Mouse (Mus musculus) adrenal gland, postnatal 36 days (tissue): ENCODE measurements around the gene Trim23. TPM values are rescaled to one million over a fixed set of nuclear protein-coding genes. Genes with fewer than 3 reads are reported as not detected.
"Not testable (repeated sequence)": the region's sequence is repeated elsewhere in the genome, so short reads cannot be mapped to it uniquely, and the experiment has no call there.

Source experiments
- DNase-seq, 2 experiments: peaks; one replicate each; pipeline ENCODE4 v3.0.0; 2021; ENCODE audit warnings: mixed read lengths in 1 of 2
- long read RNA-seq, 2 experiments: library from polyadenylated mRNA; stranded (forward); transcript quantifications; one replicate each; pipeline ENCODE4 v2.0.0; 2021; ENCODE audit warnings: borderline sequencing depth in 2 of 2
- total RNA-seq, 2 experiments: library from RNA; stranded (reverse); gene quantifications; 2 replicates each; pipeline ENCODE4 v1.2.3; 2021

Trim23 gene
- total RNA-seq: 10 to 100 TPM; 18.0 to 24.4 TPM
- long read RNA-seq, experiment 1, transcript Trim23-201 (11 exons, 3,416 nt): major isoform, 13 of 15 reads
- long read RNA-seq, experiment 1, partial matches to known transcripts: 1 of 15 reads
- long read RNA-seq, experiment 1, other reads (novel, unspliced or antisense): 1 of 15 reads
- long read RNA-seq, experiment 2, partial matches to known transcripts: 0 of 3 reads
- long read RNA-seq, experiment 2, other reads (novel, unspliced or antisense): 0 of 3 reads

DNA sequence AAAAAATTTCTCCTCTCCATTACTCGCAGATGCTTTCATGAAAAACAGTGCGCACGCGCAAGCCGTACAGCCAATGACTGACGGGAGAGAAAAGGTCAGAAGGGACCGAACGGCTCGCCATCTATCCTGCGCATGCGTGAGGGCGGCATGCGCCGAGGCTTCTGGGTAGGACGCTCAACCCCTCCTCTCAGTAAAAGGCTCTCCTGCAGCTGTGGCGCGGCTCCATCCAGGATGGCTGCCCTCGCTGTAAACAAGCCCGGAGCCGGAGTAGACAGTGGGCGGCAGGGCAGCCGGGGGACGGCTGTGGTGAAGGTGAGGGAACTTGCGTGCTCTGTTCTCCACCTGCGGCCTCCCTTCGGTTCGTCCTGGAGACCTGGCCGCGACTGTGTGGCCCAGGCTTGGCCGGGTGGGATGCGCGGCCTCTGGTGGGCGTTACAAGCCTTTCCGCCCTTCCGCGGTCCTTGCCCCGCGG lies at the start of gene Trim23:
Gene Trim23, plus strand, starts transcription at position 148 of the 472 bp plus-strand sequence.
- DNase-seq: peak; percentile 97 to 99

DNA sequence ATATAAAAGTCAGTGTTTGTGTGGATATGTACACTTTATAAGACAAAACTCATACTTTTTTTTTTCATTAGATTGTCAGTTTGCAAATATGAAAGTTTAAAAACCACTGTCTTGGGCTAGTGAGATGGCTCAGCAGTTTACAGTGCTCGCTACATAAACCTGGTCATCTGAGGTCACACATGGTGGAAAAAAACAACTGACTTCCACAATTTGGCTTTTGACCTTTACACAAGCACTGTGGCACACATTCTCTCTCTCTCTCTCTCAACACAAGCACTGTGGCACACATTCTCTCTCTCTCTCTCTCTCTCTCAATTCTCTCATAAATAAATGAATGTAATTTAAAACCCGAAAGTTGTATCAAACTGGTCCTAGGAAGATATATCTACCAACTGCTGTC lies 46.0 kb upstream of the Trim23 start:
- DNase-seq: no peak

DNA sequence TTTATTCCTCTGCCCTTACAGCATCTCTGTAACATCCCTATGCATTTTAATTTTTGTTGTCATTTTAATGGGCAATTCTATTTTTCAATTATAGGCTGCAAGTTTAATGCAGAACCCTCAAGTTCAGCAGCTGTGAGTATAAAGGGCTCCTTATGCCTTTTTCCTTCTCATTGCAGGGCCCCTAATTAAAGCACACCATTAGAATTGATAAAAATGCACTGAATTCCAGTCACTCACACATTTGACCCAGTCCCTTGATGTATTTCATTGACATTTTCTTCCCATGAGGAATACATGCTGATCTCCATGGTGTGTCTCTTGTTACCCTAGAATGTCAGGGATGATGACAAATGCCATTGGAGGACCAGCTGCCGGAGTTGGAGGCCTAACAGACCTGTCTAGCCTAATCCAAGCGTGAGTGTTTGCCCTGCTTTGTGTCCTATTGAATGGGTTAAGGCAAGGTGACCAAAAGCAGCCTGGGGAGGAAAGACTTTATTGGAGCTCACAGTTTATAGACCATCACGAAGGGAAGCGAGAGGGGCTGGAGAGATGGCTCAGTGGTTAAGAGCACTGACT lies 44.0 kb upstream of the Trim23 start:
- DNase-seq: no peak

DNA sequence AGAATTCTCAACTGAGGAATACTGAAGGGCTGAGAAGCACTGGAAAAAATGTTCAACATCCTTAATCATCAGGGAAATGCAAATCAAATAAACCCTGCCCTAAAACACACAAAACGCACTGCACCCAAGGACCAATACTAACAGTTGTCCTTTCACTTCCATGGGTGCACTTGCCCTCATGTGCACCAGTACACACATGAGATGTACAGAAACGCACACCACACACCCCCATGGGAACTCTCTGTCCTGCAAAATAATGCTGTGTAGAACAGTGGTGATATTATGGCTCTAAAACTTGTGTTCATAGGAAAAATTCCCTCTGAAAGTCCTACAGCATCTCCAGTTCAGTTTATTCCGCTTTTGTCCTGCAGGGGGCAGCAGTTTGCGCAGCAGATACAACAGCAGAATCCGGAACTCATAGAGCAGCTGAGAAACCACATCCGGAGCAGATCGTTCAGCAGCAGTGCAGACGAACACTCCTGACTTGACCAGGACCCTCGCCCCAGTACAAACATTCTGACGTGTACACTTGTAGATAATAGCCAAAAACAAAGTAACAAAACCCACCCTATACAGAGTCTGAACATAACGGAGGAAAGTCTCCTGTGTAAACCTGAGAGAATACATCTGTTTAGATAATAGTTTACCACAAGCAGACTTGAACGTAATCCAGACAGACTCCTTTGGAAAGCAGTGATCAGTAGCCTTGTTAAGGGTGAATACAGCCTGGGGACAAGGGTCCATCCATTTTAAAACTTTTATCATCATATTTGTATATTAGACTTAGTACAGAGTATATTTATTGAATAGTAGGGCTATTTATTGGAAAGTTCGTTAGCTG lies 39.0 kb upstream of the Trim23 start:
- peak; percentile 78 to 84 for DNase-seq

DNA sequence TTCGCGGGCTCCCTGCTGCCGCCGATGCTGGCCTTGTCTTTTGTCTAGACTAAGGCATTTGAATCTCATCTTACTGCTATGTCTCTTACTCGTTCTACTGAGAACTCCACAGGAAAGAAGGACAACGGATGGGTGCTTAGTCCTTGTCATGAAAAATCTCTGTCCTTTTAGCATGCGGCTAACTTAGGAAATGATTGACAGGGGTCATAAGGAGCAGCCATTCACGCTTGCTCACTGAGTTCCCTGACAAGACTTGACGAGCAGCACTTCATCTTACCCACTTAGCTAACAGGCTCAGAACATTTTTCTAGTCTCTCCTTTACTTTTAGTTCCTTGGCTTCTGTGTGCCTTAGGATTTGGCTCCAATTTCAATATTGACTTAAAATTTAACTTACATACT lies 33.7 kb upstream of the Trim23 start:
- no peak for DNase-seq

DNA sequence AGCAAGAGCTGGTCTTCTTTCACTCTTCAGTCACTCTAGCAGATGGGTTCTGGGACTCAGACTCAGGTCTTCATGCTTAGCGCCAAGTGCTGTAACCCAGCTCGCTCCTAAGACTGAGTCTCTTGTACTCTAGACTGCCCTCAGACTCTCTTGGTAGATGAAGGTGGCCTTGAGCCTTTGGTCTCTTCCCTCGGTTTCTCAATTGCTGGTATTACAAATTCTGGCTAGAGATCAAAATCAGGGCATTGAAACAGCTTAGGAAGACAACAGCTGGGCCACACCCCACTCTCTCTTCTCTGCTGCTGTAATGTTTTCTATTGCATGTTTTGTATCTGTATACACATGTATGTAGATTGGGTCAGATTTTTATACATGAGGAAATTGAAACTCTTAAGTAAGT lies 33.0 kb upstream of the Trim23 start:
- DNase-seq: no peak

DNA sequence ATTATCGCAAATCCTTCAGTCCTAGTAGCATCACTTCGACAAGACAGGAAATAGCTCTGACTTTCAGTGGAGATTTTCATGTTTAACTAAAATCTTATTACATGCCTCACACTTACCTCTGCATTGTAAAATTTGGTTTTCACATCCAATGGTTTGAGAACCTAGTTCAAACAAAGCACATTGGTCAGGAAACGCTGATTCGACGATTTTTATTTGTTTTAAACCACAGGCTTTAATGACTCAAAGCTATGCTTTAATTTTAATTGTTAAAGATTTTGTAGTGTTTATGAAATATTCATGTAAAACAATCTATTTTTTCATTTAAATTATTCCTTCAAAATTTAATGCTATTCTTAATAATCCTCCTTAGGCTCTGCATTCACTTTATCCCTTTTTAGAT lies 24.4 kb upstream of the Trim23 start:
- DNase-seq: no peak

DNA sequence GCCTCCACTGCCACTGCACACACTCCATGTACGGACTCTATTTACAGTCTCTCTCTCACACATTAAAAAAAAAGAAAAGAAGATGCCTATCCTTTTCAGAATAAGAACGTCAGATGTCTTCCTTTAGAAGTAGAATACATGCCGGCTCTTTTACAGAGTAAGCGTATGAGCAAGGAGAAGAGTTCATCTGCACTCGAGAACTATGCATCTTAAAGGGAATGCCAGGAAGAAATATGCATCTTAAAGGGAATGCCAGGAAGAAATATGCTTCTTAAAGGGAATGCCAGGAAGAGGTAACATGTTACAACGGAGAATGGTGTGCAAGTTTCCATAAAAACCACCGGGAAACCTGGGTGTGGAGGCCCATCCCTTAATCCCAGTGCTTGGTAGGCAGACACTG lies 23.5 kb upstream of the Trim23 start:
- no peak for DNase-seq

DNA sequence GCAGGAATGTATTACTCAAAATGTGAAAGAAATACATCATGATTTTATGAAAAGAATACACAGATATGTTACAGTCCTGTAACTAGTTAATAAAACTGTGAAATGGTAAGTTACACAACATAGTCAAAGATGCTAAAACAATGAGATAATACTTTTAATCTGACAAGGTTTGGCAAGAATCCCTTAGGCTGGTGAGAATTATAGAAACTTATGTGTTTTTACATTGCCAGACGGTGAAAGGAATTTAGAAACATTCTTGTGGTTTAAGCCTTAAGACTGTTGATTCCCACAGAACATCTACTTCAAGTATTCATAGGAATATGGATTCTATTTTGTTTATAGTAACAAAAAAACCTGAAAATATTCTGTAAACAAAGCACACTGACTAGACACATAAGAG lies 22.9 kb upstream of the Trim23 start:
- DNase-seq: no peak

DNA sequence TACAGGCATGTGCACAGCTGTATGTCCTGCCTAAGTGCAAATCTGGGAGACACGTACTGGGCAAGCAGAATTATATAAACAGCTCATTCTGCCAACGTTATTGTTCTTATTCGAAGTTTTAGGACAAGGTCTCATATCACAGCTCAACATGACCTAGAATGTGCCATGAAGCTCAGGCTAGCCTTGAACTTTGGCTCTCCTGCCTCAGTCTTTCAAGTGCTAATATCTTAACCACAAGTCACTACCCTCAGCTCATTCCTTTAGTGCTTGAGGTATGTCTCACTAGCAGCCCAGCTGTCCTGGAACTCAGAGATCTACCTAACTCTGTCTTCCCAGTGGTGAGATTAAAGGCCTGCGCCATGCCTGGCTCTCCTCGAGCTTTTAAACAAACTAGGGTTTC lies 6.9 kb upstream of the Trim23 start:
- DNase-seq: peak in 1 of 2 experiments; percentile 6

DNA sequence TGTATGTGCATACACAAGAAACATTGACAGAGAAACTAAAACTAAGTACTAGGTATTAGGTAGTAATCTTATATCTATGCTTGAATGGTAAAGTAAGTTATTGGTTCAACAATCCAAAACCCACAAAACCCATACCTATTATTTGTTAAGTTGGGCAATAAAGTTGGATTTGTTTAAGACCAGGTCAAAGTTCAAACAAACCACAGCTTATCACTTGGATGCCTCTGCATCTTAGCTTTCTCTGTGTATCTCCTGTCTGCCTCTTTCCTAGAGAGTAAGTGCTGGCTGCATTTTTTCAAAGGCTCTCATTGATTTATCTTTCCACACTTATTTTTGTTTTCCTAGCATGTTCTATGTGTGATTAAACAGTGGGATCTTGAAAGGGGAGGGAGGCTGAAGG lies 6.1 kb upstream of the Trim23 start:
- DNase-seq: no peak

DNA sequence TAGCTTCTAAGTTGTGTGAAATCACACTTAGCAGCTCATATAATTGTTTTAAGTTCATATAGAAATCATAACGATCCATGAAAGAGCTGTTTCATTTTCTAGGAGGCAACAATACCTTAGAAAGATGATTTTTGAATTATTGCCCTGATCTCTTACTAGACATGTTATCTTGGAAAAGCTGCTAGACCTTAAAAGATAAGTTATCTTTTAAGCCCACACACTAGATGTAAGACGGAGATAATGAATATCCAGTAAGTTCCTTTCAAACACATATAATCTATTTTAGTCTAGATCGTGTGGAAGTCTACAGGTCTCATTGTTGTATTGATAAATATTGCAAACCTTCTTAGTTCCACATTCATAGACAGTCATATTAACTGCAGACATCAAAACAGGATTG lies 1.7 kb upstream of the Trim23 start:
- no peak for DNase-seq

DNA sequence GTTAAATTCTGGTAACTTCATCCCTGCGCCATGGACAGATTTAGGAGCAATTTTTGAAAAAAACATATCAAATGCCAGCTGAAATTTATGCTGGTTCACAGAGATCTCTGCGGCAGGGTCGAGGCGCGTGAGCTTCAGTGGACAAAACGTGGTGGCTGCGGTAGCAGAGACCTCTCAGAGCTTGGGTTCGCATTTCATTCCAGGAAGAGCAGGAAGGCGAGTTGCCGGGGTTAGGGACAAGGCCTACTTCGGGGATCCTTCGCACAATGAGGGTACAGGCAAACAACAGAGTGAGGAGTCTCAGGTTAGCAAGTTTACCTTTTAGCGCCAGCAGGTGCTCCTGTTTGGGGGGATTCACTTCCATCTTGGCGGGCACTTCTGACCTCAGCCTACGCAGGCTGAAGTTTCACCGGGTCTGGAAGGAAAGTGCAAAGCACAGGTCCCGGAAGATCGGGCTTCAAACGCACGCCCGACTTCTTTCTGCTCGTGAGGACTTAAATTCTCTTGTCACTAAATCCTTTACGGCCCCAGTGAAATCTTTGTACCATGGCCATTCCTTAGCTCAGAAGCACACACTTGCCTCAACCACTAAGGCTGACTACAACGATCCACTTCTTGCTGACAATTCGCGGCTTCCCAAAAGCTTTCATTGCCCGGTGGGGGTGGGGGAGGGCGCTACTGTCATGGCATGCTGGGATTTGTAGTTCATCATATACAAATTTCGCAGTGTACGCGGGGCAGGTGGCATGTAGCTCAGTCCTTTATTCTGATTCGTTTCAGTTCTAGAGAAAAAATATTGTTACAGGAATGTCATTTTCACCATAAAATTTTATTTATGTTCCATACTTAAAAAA lies 574 bp upstream of the Trim23 start, which contains the start of gene Trappc13:
Gene Trappc13, minus strand, starts transcription at position 674 of the 854 bp plus-strand sequence.
- peak in 1 of 2 experiments; percentile 93 for DNase-seq

DNA sequence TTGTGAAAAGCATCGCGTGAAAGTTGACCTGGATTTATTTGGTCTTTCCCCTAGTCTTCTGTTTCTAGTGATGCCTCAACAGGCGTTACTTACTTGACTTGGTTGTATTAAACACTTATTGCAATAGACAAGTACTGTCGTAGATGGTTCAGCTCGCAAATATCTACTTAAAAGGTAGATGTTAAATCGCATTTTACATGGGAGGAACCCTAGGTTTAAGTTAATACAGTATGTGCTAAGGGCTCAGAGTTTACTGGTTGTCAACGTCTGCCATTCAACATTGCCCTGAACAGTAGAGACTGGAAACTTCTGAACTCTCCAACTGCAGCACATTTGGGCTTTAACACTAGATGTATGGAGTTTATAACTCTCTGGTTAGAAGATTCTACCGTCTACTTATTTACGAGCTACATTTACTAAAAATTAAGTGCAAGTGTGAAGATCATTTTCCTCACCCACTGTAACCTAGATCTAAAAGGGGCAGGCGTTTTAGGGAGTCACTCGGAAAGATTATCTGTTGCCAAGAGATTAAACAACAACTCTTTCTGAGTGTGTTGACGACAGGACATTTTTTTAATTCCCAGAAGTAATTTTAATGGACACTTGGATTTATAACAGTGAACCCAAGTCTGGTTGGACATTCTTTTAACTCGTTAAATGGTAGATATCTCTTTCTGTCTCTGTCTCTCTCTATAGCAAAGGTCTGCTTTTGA lies 735 bp downstream of the Trim23 start:
- no peak for DNase-seq

DNA sequence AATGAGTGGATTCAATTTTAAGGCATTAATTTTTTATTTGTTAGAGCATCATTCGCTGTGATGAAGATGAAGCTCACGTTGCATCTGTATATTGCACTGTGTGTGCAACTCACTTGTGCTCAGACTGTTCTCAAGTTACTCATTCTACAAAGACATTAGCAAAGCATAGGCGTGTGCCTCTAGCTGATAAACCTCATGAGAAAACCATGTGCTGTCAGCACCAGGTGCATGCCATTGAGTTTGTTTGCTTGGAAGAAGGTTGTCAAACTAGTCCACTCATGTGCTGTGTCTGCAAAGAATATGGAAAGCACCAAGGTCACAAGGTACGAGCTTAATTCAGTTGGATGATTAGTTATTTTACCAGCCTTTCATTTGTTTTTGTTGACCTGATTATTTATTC lies 8.8 kb downstream of the Trim23 start:
- no peak for DNase-seq

DNA sequence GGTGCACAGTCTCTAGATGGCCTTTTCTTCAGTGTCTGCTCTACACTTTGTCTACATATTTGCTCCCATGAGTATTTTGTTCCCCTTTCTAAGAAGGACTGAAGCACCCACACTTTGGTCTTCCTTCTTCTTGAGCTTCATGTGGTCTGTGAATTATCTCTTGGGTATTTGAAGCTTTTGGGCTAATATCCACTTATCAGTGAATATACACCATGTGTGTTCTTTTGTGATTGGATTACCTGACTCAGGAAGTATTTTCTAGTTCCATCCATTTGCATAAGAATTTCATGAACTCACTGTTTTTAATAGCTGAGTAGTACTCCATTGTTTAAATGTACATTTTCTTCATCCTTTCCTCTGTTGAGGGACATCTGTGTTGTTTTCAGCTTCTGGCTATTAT lies 17.3 kb downstream of the Trim23 start:
- DNase-seq: not testable (repeated sequence)

DNA sequence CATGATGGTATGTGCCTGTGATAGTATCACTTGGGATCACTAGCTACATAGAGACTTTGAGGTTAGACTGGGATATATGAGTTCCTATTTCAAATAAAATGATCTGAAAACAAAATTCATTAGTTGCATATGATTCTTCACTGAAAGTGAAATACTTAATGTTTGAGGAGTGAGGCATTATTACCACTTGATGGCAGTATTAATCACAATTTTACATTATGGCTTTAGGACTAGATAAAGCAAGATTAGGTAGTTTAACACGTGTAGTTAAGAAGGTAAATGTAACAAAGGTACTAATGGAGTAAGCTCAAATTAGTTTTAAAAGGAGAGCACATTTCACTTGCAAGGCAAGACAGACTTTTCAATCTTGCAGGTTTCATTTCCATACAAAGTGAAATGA lies 25.7 kb downstream of the Trim23 start:
- no peak for DNase-seq

DNA sequence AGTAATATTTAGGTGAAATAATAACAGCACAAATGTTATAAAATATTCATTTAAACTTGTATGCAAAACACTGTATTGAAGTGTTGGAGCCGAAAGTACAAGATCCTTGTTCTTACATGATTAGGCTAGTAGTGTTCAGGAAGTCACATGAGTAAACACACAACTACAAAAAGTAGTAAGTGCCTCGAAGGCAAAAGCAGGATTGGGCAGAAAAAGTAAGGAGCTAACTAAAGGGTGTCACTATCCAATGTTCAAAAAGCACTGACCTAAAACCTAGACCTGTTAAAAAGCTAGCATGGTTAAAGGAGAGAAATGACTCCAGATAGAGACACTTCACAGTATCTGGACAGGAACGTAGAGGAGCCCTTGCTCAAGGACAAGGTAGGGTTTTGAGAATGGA lies 48.9 kb downstream of the Trim23 start:
- no peak for DNase-seq

DNA sequence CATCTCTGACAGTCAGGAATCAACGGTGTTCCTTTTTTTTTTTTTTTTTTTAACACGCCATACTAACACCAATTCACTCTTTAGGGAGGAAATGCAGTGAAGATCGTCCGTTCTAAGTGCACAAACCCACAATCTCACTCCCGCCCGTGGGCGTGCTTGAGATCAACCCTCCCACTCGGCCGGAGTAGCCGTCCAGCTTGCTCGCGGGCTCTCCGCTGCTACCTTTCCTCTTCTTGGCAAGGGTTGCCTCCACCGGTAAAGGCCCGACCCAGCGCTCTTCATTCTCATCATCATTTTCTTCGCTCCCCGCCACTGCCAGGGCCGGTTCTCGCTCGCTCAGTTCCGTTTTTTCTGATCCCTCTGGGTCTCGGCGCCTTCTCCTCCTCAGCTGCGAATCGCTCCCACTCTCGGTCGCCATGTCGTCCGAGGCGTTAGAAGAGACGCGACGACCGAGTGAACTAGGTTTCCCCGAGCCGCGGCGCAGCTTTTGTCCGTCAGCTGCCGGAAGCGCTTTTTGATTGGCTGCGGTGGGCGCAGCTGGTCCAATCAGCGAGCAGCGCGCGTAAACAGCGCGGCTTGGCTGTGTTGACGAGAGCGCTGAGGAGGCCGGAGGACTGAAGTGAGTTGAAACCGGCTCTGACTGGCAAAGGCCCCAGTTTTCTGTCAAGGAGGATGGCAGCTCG lies 49.9 kb downstream of the Trim23 start, which contains the start of the genes Cenpk and Ppwd1:
Gene Cenpk, plus strand, starts transcription at position 228 of the 683 bp plus-strand sequence.
Gene Ppwd1, minus strand, starts transcription at position 460 of the 683 bp plus-strand sequence.
- peak; percentile 95 to 96 for DNase-seq

DNA sequence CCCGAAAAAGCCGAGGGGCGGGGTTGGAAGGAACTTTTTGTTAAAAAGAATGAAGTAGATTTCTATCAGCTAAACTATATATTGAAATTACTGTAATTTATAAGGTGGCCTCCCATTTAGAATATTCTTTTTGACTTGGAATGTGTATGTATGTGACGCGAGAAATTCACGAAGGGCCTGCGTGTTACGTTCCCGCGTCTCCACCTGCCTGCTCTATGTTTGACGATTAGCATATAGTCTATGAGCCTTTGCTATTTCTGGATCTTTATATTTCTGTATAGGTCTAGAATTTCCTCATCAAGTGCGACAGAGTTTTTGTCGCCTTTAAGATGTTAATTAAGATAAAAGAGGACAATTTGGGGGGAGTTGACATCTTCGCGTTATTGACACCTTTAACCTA lies 50.6 kb downstream of the Trim23 start:
- DNase-seq: no peak
